Mouse (Mus musculus): ENCODE data around the gene Vps8.
A peak's percentile ranks its signal among the peaks of the same experiment; 100 is the strongest.

Vps8 gene

DNA sequence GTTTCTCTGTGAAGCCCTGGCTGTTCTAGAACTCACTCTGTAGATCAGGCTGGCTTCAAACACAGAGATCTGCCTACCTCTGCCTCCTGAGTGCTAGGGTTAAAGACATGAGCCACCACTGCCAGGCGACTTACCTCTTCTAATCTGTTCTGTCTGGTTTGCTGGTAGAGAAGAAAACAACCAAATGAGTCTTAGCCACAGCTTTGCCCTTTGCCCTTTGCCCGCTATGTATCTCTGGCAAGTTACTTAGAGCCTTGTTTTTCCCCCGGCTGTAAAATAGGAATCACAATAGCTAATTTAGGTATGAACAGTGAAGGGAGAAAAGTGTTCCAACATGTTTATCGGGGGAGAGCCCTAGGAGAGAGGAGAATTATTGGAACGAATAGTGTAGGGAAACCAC, 18.3 kb upstream of the Vps8 start:
- DNase-seq (ENCODE audit: low spot score), result no peak

DNA sequence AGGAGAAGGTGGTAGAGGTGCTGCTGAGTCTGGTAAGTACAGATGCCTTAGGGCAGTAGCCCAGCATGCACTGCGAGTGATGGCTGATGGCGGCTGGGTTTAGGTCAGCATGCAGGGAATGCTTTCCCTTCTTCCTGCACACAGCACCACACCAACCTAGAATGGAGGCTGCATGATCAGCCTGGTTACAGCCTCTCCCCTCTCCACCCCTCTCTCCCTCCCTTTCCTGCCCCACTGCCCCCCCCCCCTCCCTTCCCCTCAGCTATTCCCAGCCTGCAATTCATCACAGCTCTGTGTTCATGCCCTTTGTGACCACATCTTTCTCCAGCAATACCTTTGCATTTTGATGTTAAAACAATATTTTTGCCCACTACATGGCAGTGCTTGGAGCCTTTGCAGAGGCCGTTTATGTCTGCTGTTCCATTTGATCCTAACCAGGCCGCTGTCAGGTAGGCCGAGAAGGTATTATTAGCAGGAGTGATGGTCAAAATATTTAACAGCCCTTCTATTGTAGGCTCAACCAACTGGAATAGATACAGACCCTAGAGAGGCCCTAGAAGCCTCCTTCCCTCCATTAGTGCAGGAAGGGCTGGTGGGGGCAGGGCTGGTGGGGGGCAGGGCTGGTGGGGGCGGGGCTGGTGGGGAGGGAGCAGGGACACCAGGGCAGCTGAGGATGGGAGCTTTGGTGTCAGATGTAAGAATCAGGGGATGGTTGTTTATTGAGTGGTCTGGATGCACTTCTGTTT, 17.5 kb upstream of the Vps8 start:
- DNase-seq (ENCODE audit: low spot score), result no peak

- DNase-seq (ENCODE audit: low spot score), result no peak
These were observed 16.8 kb upstream of the Vps8 start for GRCm38 (mm10) chr16:21406136-21406535.

DNA sequence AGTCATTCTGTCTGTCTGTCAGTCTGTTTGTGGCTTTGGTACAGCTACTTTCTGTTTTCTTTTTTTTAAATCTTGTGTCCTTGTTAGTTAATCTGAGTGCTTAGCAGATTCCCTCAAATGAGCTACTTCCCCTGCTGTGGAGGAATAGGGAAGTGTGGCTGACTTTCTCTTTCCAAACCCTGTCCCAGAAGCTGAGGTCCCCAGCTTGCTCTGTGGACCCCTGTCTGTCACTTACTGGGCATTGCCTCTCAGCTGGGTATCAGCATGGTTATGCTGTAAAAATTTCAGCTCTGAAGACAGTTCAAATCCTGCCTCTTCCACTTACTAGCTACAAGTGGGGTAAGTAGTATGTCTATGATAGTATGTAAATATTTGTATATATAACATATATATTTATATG, 11.1 kb upstream of the Vps8 start:
- DNase-seq (ENCODE audit: low spot score), result no peak

DNA sequence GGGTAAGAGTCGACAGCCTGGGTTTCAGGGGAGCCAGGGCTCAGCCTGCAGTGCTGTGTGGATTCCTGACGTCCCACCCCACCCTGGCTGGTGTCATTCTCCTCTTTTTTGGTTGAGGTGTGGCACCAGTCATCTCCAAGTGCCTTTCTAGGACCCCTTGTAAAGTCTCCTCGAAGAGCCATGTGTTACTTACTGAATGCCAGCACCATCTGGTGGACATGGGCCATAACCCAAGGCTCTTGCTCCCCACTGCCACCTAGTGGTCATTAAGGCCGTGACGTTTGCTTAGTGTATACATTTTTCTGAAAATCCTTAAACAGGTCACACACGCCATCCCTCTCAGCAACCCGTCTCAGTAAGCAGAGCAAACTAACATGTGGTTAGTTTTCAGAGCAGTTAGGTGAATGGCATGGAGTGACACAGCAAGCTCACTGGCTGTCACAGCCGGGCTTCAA, 10.3 kb upstream of the Vps8 start:
- peak; percentile 54 for DNase-seq (ENCODE audit: low spot score)

DNA sequence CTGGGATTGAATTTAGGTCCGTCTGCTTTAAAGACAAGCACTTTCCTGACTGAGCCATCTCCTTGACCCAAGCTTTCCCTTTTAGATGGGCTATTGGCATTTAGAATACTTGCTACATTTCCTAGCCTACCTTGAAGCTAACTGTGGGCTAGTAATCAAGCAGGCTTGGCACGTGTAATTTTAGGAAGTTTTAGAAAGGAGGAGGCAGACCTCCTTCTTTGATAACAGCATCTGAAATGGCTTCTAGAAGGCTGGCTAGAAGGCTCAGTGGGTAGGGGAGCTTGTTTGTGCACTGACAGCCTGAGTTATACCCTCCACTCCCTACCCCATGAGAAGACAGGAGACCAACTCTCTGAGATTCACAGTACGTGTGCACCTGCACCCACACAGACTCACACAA, 9.1 kb upstream of the Vps8 start:
- DNase-seq (ENCODE audit: low spot score), result no peak

DNA sequence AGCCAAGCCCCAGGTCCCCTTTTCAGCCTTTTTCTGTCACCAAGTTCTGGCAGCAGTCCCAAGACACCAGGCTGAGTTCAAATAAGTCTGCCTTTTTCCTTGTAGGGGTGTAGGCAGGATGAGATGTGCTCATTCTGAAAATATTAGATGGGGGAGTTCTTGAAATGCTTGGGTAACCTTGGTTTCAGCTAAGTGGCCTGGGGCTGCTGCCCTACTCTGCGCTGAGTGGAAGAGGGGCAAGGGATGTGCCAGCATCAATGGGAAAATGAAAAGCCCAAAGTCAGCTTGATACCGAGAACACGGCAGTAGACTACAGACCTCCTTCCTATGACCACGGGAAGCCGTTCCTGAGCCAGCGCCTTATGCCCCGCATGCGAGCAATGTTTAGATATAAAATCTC, 7.8 kb upstream of the Vps8 start:
- no peak for DNase-seq (ENCODE audit: low spot score)

DNA sequence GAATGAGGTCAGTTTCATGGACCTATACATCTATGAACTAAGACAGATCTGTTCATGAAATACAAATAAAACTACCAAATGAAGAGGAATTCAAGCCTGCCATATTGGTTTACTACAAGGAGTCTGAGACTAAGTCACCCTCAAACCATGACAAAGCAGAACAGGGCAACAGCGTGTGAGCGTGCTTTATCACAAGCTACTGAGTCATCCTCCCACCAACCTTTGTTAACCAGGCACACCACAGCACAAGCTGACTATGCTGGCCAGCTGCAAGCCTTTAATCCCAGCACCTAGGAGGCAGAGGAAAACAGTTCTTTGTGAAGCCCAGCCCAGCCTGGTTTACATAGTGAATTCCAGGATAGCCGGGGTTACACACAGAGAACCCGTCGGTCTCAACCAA, 4.9 kb upstream of the Vps8 start:
- DNase-seq (ENCODE audit: low spot score), result no peak

DNA sequence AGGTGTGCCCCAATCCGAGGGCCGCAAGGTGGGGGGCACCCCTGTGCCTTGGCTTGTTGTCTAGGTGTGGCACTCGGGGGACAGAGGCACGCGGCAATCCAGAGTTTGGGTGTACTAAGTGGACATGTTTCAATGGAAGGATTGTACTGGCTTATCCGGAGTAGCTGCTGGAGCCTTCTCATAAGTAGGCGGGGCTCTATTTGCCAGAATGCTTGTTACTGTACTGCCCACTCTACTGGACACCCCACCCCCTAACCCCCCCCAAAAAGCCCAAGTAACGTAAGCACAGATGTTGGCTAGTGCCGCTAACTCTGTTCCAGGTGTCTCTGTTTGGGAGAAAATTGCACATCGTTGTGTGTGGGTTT, 610 bp downstream of the Vps8 start:
- no peak for DNase-seq (ENCODE audit: low spot score)

DNA sequence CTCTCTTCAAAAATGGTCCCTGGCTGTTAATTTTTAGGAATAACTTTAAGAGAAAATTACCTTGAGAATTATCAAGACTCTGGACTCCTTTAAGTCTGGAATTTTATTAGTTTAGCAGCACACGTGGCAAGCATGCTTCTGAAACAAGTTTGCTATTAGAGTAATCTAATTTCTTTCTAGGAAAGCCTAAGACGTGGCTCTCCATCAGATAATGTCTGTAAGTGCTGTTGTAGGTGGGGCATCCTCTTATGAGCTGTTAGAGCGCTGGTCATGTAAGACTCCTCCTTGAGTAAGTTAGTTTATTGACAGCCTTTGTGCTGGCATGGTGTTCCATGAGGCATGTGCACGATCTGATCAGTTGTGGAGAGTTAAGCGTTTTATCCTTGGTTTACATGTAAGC, 5.2 kb downstream of the Vps8 start:
- no peak for DNase-seq (ENCODE audit: low spot score)

- DNase-seq (ENCODE audit: low spot score), result no peak
These were observed 7.6 kb downstream of the Vps8 start for GRCm38 (mm10) chr16:21430377-21431060.

GRCm38 (mm10) chr16:21431614-21432013, 8.7 kb downstream of the Vps8 start:
- no peak for DNase-seq (ENCODE audit: low spot score)

GRCm38 (mm10) chr16:21433543-21433942, 10.6 kb downstream of the Vps8 start:
- DNase-seq (ENCODE audit: low spot score), result no peak

DNA sequence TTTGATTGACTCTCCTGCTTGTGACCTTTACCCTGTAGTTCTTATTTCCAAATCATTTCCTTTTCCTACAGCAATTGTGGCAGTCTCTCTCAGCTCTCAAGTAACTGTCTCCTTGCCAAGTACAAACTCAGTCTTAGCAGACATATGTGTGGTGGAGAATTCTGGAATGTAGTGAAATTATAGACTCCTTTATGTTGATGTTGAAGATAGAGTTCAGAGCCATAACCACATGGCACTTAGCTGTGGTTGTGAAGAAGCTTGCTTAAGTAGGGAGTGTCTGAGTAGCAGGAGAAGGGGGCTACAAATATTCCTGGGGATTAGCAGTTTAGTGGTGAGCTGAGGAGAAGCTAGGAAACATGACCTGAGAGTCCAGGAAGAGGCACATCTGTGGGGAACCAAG, 18.1 kb downstream of the Vps8 start:
- no peak for DNase-seq (ENCODE audit: low spot score)

GRCm38 (mm10) chr16:21445026-21445625, 22.2 kb downstream of the Vps8 start:
- no peak for DNase-seq (ENCODE audit: low spot score)

GRCm38 (mm10) chr16:21447447-21447846, 24.5 kb downstream of the Vps8 start:
- no peak for DNase-seq (ENCODE audit: low spot score)

DNA sequence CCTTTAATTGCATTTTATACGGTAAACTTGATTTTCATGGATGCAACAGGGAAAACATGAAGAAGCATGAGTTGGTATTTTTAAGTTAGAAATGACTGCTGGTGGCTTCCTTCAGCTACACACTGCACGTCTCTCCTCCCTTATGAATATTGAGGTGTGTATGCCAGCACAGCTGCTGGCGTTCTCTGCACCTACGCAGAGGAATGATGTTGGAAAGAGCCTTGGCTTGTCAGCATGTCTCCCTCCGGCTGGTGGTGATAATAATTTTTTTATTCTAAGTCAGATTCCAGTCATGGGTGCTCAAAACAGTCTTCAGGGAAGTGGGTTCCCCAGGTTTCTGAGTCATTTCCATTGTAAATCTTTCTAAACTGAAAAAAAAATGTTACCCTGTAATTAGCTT, 25.5 kb downstream of the Vps8 start:
- no peak for DNase-seq (ENCODE audit: low spot score)

DNA sequence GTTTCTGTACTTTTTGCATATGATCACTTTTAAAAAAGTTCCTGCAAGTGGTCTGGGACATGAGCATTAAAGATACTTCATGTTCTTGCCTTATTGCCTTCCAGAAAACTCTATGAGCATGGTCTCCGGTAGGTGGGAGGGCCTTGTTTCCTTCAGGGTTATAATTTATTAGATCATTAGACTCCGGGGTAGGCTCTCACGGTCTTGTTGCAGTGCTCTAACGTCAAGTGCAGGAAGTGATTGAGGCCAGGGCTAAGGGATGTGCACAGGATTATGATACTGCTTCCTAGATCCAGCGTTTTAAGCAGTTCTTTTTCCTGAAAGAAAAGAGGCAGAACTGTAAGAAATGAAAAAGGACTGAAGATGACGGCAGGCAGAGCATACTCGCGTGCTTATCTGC, 27.0 kb downstream of the Vps8 start:
- DNase-seq (ENCODE audit: low spot score), result no peak

DNA sequence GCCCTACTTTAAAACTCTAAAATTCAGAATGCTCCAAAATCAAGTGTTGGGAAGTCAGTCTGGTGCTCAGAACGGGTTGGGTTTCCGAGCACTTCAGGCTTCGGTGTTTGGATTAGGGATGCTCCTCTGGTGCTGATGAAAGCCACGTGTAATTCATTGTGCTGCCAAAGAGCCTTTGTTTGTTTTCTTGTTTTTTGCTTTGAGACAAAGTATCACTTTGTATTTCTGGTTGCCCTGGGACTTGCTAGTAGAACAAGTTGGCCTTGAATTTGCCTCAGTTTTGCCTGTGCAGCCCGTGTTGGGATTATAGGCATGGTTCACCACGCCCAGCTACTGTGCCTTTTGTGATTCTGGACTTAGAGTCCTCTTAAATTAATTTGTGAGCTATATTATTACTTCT, 29.7 kb downstream of the Vps8 start:
- DNase-seq (ENCODE audit: low spot score), result no peak

DNA sequence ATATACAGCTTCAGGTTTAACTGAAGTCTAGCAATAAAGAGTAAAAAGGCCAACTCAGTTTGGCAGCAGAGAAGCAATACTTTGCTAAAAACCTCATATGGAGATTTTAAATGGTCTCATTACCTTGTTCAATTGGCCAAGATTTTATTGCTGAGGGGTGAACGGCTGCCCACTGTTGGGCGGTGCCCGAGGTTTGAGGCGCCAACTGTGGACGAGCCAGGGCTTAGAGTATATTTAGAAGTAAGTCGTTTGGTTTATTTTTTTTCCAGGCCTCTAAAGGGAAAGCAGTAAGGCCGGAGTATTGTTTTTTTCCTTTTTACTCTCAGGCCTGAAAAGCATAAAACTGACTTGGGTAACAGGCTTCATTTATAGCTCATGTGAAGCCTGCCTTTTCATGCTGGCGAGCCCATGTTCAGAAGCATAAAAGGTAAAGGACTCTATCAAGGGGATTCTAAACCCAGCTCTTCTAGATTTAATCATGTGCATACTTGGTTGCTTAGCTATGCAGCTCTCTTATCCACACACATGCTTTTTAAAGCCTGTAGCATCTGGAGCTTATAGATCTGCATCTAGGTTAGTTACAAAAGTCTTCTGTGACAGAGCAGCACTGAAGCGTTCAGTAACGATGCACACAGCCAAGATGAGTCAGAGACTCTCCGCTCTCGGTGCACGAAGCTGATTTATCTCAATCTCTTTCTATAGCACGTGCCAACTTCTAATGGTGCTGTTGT, 34.9 kb downstream of the Vps8 start:
- DNase-seq (ENCODE audit: low spot score), result peak; percentile 48

DNA sequence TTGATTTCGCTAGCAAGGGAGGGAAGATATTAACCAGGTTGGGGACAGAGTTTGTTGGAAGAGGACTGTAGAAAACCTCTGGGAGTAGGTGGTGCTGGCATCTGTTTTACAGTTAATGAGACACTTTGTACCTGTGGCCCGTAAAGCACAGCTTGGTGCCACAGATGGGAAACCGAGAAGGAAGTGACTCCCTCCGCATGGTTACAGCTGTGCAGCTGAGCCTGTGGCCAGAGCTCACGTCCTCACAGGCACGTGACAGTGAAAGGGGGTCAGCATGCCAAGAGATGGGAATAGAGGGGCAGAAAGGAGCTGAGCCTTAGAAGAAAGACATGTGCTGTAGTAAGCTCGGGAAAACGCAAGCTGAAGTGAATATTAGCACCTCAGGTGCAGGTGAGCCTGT, 43.0 kb downstream of the Vps8 start:
- DNase-seq (ENCODE audit: low spot score), result no peak

DNA sequence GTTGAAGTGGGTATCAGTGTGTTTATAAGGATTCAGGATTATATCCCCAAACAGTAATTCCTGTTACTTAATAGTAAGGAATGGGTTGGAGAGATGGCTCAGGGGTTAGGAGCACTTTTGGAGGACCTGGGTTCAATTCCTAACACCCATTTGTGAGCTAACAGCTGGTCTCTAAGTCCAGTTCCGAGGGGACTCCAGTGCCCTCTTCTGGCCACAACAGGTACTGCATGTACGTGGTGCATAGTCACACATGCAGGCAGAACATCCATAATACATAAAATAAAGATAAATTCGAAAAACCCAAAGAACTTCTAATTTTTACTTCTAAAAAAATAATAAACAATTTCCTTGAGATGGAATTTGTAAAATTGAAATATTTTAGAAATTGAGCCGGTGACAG, 47.5 kb downstream of the Vps8 start:
- DNase-seq (ENCODE audit: low spot score), result no peak

- DNase-seq (ENCODE audit: low spot score), result no peak
These were observed 54.2 kb downstream of the Vps8 start for GRCm38 (mm10) chr16:21477074-21477473.
